Mouse (Mus musculus) hindlimb bud, embryonic 11.5 days (tissue): ENCODE results near the gene Magi1.

Source experiments
- DNase-seq: peaks from one replicate; pipeline ENCODE4 v3.0.0-alpha.2; 2012; ENCODE audit warnings: low read depth, low spot score; ENCODE audit errors: extremely low spot score

Gene Magi1

GRCm38 (mm10) chr6:93844576-93844975 lies 439.1 kb downstream of the Magi1 start:
- no peak for DNase-seq

- DNase-seq = no peak
Observed at GRCm38 (mm10) chr6:93838398-93838797, 445.3 kb downstream of the Magi1 start.

- no peak for DNase-seq
Observed at GRCm38 (mm10) chr6:93836585-93836984, 447.1 kb downstream of the Magi1 start.

- DNase-seq = no peak
Observed at GRCm38 (mm10) chr6:93835211-93835610, 448.5 kb downstream of the Magi1 start.

- no peak for DNase-seq
Observed at GRCm38 (mm10) chr6:93828262-93828661, 455.5 kb downstream of the Magi1 start.

- no peak for DNase-seq
Observed at GRCm38 (mm10) chr6:93826875-93827274, 456.8 kb downstream of the Magi1 start.

GRCm38 (mm10) chr6:93822221-93822897 lies 461.4 kb downstream of the Magi1 start:
- DNase-seq = no peak

GRCm38 (mm10) chr6:93821512-93821911 lies 462.2 kb downstream of the Magi1 start:
- no peak for DNase-seq

- no peak for DNase-seq
Observed at GRCm38 (mm10) chr6:93819888-93820287, 463.8 kb downstream of the Magi1 start.

GRCm38 (mm10) chr6:93819282-93819681 lies 464.4 kb downstream of the Magi1 start:
- no peak for DNase-seq

- no peak for DNase-seq
Observed at GRCm38 (mm10) chr6:93818494-93818893, 465.2 kb downstream of the Magi1 start.

- no peak for DNase-seq
Observed at GRCm38 (mm10) chr6:93805407-93805936, 478.2 kb downstream of the Magi1 start.

GRCm38 (mm10) chr6:93802390-93802789 lies 481.3 kb downstream of the Magi1 start:
- no peak for DNase-seq

- DNase-seq = no peak
Observed at GRCm38 (mm10) chr6:93800465-93800864, 483.3 kb downstream of the Magi1 start.

- no peak for DNase-seq
Observed at GRCm38 (mm10) chr6:93792309-93793215, 491.2 kb downstream of the Magi1 start.

- no peak for DNase-seq
Observed at GRCm38 (mm10) chr6:93789721-93790120, 494.0 kb downstream of the Magi1 start.

GRCm38 (mm10) chr6:93787042-93787441 lies 496.7 kb downstream of the Magi1 start:
- DNase-seq = no peak

GRCm38 (mm10) chr6:93786220-93786619 lies 497.5 kb downstream of the Magi1 start:
- DNase-seq = no peak

- DNase-seq = no peak
Observed at GRCm38 (mm10) chr6:93771081-93771480, 512.6 kb downstream of the Magi1 start.

- DNase-seq = no peak
Observed at GRCm38 (mm10) chr6:93770283-93771025, 513.3 kb downstream of the Magi1 start.

GRCm38 (mm10) chr6:93758114-93758513 lies 525.6 kb downstream of the Magi1 start:
- DNase-seq = no peak
